Mouse (Mus musculus) midbrain, embryonic 11.5 days (tissue): ENCODE measurements around the gene Ankdd1b. TPM values are rescaled to one million over a fixed set of nuclear protein-coding genes. Genes with fewer than 3 reads are reported as not detected.

Source experiments
- ATAC-seq: fragments of 200-750 bp; cut with Nextera tagmentation; 2 replicates; pipeline ENCODE4 v1.8.0; 2017; ENCODE audit warnings: moderate TSS enrichment, moderate library complexity; ENCODE audit not compliant: low FRiP score
- DNase-seq: peaks from one replicate; pipeline ENCODE4 v3.0.0; 2015; ENCODE audit warnings: low spot score; ENCODE audit errors: missing footprints
- H3K27ac ChIP-seq: fragments of 300-500 bp; sonication (generic); 2 replicates; pipeline ENCODE4 v1.5.1; 2014; ENCODE audit warnings: low read depth, low read length
- H3K27me3 ChIP-seq: fragments of 300-500 bp; sonication (generic); 2 replicates; pipeline ENCODE4 v1.6.1; 2014; ENCODE audit warnings: mild to moderate bottlenecking, low read length, moderate library complexity, mixed read lengths; ENCODE audit not compliant: control insufficient read depth, insufficient read depth
- H3K36me3 ChIP-seq: fragments of 300-500 bp; sonication (generic); 2 replicates; pipeline ENCODE4 v1.6.1; 2014; ENCODE audit warnings: mild to moderate bottlenecking, low read length, moderate library complexity, mixed read lengths; ENCODE audit not compliant: control insufficient read depth, insufficient read depth
- H3K4me1 ChIP-seq: fragments of 300-500 bp; sonication (generic); 2 replicates; pipeline ENCODE4 v1.6.1; 2014; ENCODE audit warnings: low read length; ENCODE audit not compliant: control insufficient read depth, insufficient read depth
- H3K4me2 ChIP-seq: fragments of 300-500 bp; sonication (generic); 2 replicates; pipeline ENCODE4 v1.6.1; 2014; ENCODE audit warnings: mild to moderate bottlenecking, moderate library complexity
- H3K4me3 ChIP-seq: fragments of 300-500 bp; sonication (generic); 2 replicates; pipeline ENCODE4 v1.5.1; 2014; ENCODE audit warnings: low read depth, low read length
- H3K9ac ChIP-seq: fragments of 300-500 bp; sonication (generic); 2 replicates; pipeline ENCODE4 v1.6.1; 2014; ENCODE audit warnings: low read length
- H3K9me3 ChIP-seq: fragments of 300-500 bp; sonication (generic); 2 replicates; pipeline ENCODE4 v1.6.1; 2016; ENCODE audit warnings: low read length; ENCODE audit not compliant: control insufficient read depth
- WGBS: fragments of 180-500 bp; shearing (Covaris S2); extraction: QIAGEN DNeasy Blood & Tissue Kit; methylation state at CpG from one replicate; pipeline ENCODE4 v1.1.7; 2014; 5-methylcytosine and 5-hydroxymethylcytosine counted together
- polyA plus RNA-seq: library from polyadenylated mRNA; unstranded; fragments of >200 nt; fragmentation: Nextera tagmentation; extraction: Ambion mirVana; gene quantifications from 2 replicates; pipeline ENCODE4 v1.2.1, GENCODE M21; 2014

The Ankdd1b gene
- polyA plus RNA-seq, 1 experiment from 2014 or later: not detected

- Histone ChIP-seq H3K4me1 (no peaks in the 10 kb centered on the region), H3K27me3 (no peaks in the 10 kb centered on the region), H3K9ac (no peak overlapping the region), H3K27ac (no peak overlapping the region), H3K4me2 (no peak overlapping the region), H3K9me3 (no peaks in the 10 kb centered on the region), H3K4me3 (no peak overlapping the region), H3K36me3 (no peaks in the 10 kb centered on the region)
- WGBS: 77% methylated on average over 11 of the region's 11 CpGs
- no peak for ATAC-seq
- DNase-seq: no peak
These were observed 20.7 kb downstream of the Ankdd1b start for GRCm38 (mm10) chr13:96450205-96450856.

GRCm38 (mm10) chr13:96440436-96440835 lies 30.6 kb downstream of the Ankdd1b start:
- no peaks in the 10 kb centered on the region for H3K9me3 ChIP-seq
- no peaks in the 10 kb centered on the region for H3K36me3 ChIP-seq
- WGBS: 92% methylated on average over 4 of the region's 4 CpGs
- H3K4me2 ChIP-seq: no peak overlapping the region
- no peak overlapping the region for H3K4me3 ChIP-seq
- ATAC-seq (no peak), DNase-seq (no peak)
- H3K27me3 ChIP-seq: no peaks in the 10 kb centered on the region
- H3K4me1 ChIP-seq: no peaks in the 10 kb centered on the region
- H3K9ac ChIP-seq: no peak overlapping the region
- no peak overlapping the region for H3K27ac ChIP-seq

- Histone ChIP-seq H3K27me3 (no peaks in the 10 kb centered on the region), H3K9me3 (no peaks in the 10 kb centered on the region), H3K36me3 (no peaks in the 10 kb centered on the region), H3K9ac (no peak overlapping the region), H3K27ac (no peak overlapping the region), H3K4me1 (no peaks in the 10 kb centered on the region), H3K4me3 (no peak overlapping the region), H3K4me2 (no peak overlapping the region)
- DNase-seq (no peak), ATAC-seq (no peak)
- 93% methylated on average over 1 of the region's 1 CpGs for WGBS
These were observed 34.1 kb downstream of the Ankdd1b start for GRCm38 (mm10) chr13:96436921-96437320.

- WGBS: 44% methylated on average over 12 of the region's 13 CpGs
- Histone ChIP-seq H3K9ac (no peak overlapping the region), H3K4me1 (no peaks in the 10 kb centered on the region), H3K9me3 (no peaks in the 10 kb centered on the region), H3K27me3 (no peaks in the 10 kb centered on the region), H3K4me2 (no peak overlapping the region), H3K4me3 (no peak overlapping the region), H3K27ac (no peak overlapping the region), H3K36me3 (no peaks in the 10 kb centered on the region)
- peak; percentile 40; the same call in 1 of the 2 replicates for ATAC-seq
- no peak for DNase-seq
These were observed 35.2 kb downstream of the Ankdd1b start for GRCm38 (mm10) chr13:96435793-96436192.

- Histone ChIP-seq H3K36me3 (no peaks in the 10 kb centered on the region), H3K9ac (no peak overlapping the region), H3K4me1 (no peaks in the 10 kb centered on the region), H3K9me3 (no peaks in the 10 kb centered on the region), H3K27ac (no peak overlapping the region), H3K4me2 (no peak overlapping the region), H3K4me3 (no peak overlapping the region), H3K27me3 (no peaks in the 10 kb centered on the region)
- 62% methylated on average over 5 of the region's 5 CpGs for WGBS
- no peak for ATAC-seq
- DNase-seq: no peak
These were observed 36.1 kb downstream of the Ankdd1b start for GRCm38 (mm10) chr13:96434899-96435331.

GRCm38 (mm10) chr13:96433648-96434190 lies 37.3 kb downstream of the Ankdd1b start:
- H3K9me3 ChIP-seq: no peaks in the 10 kb centered on the region
- WGBS: 87% methylated on average over 11 of the region's 11 CpGs
- H3K36me3 ChIP-seq: no peaks in the 10 kb centered on the region
- H3K4me2 ChIP-seq: no peak overlapping the region
- H3K4me1 ChIP-seq: no peaks in the 10 kb centered on the region
- no peak overlapping the region for H3K4me3 ChIP-seq
- no peak overlapping the region for H3K9ac ChIP-seq
- no peak for ATAC-seq
- H3K27ac ChIP-seq: no peak overlapping the region
- no peak for DNase-seq
- H3K27me3 ChIP-seq: no peaks in the 10 kb centered on the region

GRCm38 (mm10) chr13:96433041-96433440 lies 38.0 kb downstream of the Ankdd1b start:
- ATAC-seq (no peak), DNase-seq (no peak)
- no peak overlapping the region for H3K4me2 ChIP-seq
- H3K4me1 ChIP-seq: no peaks in the 10 kb centered on the region
- H3K27me3 ChIP-seq: no peaks in the 10 kb centered on the region
- no peak overlapping the region for H3K4me3 ChIP-seq
- H3K9me3 ChIP-seq: no peaks in the 10 kb centered on the region
- WGBS: 87% methylated on average over 6 of the region's 6 CpGs
- no peak overlapping the region for H3K27ac ChIP-seq
- no peaks in the 10 kb centered on the region for H3K36me3 ChIP-seq
- no peak overlapping the region for H3K9ac ChIP-seq

- WGBS: 67% methylated on average over 3 of the region's 3 CpGs
- Histone ChIP-seq H3K27ac (no peak overlapping the region), H3K27me3 (no peaks in the 10 kb centered on the region), H3K4me1 (no peaks in the 10 kb centered on the region), H3K4me2 (no peak overlapping the region), H3K9ac (no peak overlapping the region), H3K4me3 (no peak overlapping the region), H3K9me3 (no peaks in the 10 kb centered on the region), H3K36me3 (no peaks in the 10 kb centered on the region)
- no peak for DNase-seq
- no peak for ATAC-seq
These were observed 38.6 kb downstream of the Ankdd1b start for GRCm38 (mm10) chr13:96432376-96432811.

GRCm38 (mm10) chr13:96431595-96432156 lies 39.3 kb downstream of the Ankdd1b start:
- H3K4me3 ChIP-seq: no peak overlapping the region
- H3K4me1 ChIP-seq: peaks cover 4% of the 10 kb centered on the region; the same call in 1 of the 2 replicates
- no peaks in the 10 kb centered on the region for H3K9me3 ChIP-seq
- H3K27me3 ChIP-seq: no peaks in the 10 kb centered on the region
- no peak overlapping the region for H3K4me2 ChIP-seq
- no peaks in the 10 kb centered on the region for H3K36me3 ChIP-seq
- DNase-seq (peak; percentile 99), ATAC-seq (peak; percentile 83)
- no peak overlapping the region for H3K9ac ChIP-seq
- WGBS: 40% methylated on average over 12 of the region's 12 CpGs
- no peak overlapping the region for H3K27ac ChIP-seq
